Mouse (Mus musculus) megakaryocyte, adult 5-6 weeks (primary cell): Measurements from ENCODE around the gene Gm20388. TPM values are rescaled to one million over a fixed set of nuclear protein-coding genes. Genes with fewer than 3 reads are reported as not detected.
"Not testable (repeated sequence)": the region's sequence is repeated elsewhere in the genome, so short reads cannot be mapped to it uniquely, and the experiment has no call there.

Experiments
- ATAC-seq: 2 replicates; pipeline ENCODE4 v1.8.0; 2016; ENCODE audit warnings: mild to moderate bottlenecking, inconsistent platforms; ENCODE audit not compliant: poor library complexity, severe bottlenecking
- total RNA-seq, 2 experiments: library from RNA; stranded (forward) in 1 of 2; stranded (reverse) in 1 of 2; fragments of 153-499, 151-499 nt in 1 of 2; fragments of 221-1000, 200-1000 nt in 1 of 2; gene quantifications; 2 replicates each; pipeline versions ENCODE4 v1.2.3 to v1.2.4; 2015 to 2017

Gm20388 gene
- total RNA-seq, 2 experiments from 2014 or later = 7.6 to 15.5 TPM

GRCm38 (mm10) chr8:121307723-121308122 lies 1397.1 kb downstream of the Gm20388 start:
- ATAC-seq = no peak

- ATAC-seq = no peak
These were observed 1400.6 kb downstream of the Gm20388 start for GRCm38 (mm10) chr8:121310976-121311819.

GRCm38 (mm10) chr8:121313458-121313857 lies 1402.8 kb downstream of the Gm20388 start:
- ATAC-seq = no peak

GRCm38 (mm10) chr8:121314036-121314435 lies 1403.4 kb downstream of the Gm20388 start:
- ATAC-seq = no peak

- no peak for ATAC-seq
These were observed 1404.9 kb downstream of the Gm20388 start for GRCm38 (mm10) chr8:121315569-121315968.

- ATAC-seq = no peak
These were observed 1405.4 kb downstream of the Gm20388 start for GRCm38 (mm10) chr8:121316009-121316408.

- ATAC-seq = not testable (repeated sequence)
These were observed 1408.1 kb downstream of the Gm20388 start for GRCm38 (mm10) chr8:121318756-121319155.

GRCm38 (mm10) chr8:121319491-121319890 lies 1408.8 kb downstream of the Gm20388 start:
- no peak for ATAC-seq

GRCm38 (mm10) chr8:121326164-121326910 lies 1415.7 kb downstream of the Gm20388 start:
- ATAC-seq = no peak

GRCm38 (mm10) chr8:121332436-121332835 lies 1421.8 kb downstream of the Gm20388 start:
- ATAC-seq = no peak

GRCm38 (mm10) chr8:121334495-121335424 lies 1424.1 kb downstream of the Gm20388 start:
- no peak for ATAC-seq

GRCm38 (mm10) chr8:121335684-121336083 lies 1425.0 kb downstream of the Gm20388 start:
- ATAC-seq = no peak

GRCm38 (mm10) chr8:121342931-121343330 lies 1432.3 kb downstream of the Gm20388 start:
- no peak for ATAC-seq

- ATAC-seq = no peak
These were observed 1433.8 kb downstream of the Gm20388 start for GRCm38 (mm10) chr8:121344486-121344885.

GRCm38 (mm10) chr8:121346175-121346574 lies 1435.5 kb downstream of the Gm20388 start:
- ATAC-seq = no peak

GRCm38 (mm10) chr8:121346862-121347261 lies 1436.2 kb downstream of the Gm20388 start:
- ATAC-seq = no peak

GRCm38 (mm10) chr8:121348998-121349397 lies 1438.4 kb downstream of the Gm20388 start:
- ATAC-seq = no peak

- ATAC-seq = no peak
These were observed 1440.2 kb downstream of the Gm20388 start for GRCm38 (mm10) chr8:121350803-121351202.

- no peak for ATAC-seq
These were observed 1444.2 kb downstream of the Gm20388 start for GRCm38 (mm10) chr8:121354844-121355243.

- no peak for ATAC-seq
These were observed 1446.8 kb downstream of the Gm20388 start for GRCm38 (mm10) chr8:121357451-121357850.

GRCm38 (mm10) chr8:121358609-121359008 lies 1448.0 kb downstream of the Gm20388 start:
- no peak for ATAC-seq
